Mouse (Mus musculus): ENCODE measurements around the gene Snu13. TPM values are rescaled to one million over a fixed set of nuclear protein-coding genes. Genes with fewer than 3 reads are reported as not detected.

The Snu13 gene
- 174 and 210 TPM in 2 replicates for polyA plus RNA-seq (2015; fragmentation: Nextera tagmentation; extraction: Ambion mirVana)

- 0 out of 2 replicates have a peak, but pooled peaks cover 3% of the 10 kb centered on the region for H3K27me3 ChIP-seq (ENCODE audit: control insufficient read depth, insufficient read depth, low read length)
Observed at GRCm38 (mm10) chr15:82047080-82047883, at the start of gene Snu13. Gene Snu13, minus strand, starts transcription at chr15:82047598.

GRCm38 (mm10) chr15:82091061-82091460 is 43.7 kb upstream of the Snu13 start:
- Histone ChIP-seq H3K9ac (ENCODE audit: low read length) (no peak overlapping the region), H3K4me1 (ENCODE audit: control insufficient read depth, insufficient read depth, low read length) (no peaks in the 10 kb centered on the region), H3K27ac (ENCODE audit: low read length) (no peak overlapping the region), H3K4me2 (ENCODE audit: low read depth, low read length) (no peak overlapping the region), H3K36me3 (ENCODE audit: control insufficient read depth, insufficient read depth) (no peaks in the 10 kb centered on the region), H3K4me3 (ENCODE audit: low read length) (no peak overlapping the region), H3K9me3 (replicated peaks; ENCODE audit: control insufficient read depth, low read length) (no peaks in the 10 kb centered on the region), H3K27me3 (ENCODE audit: control insufficient read depth, insufficient read depth, low read length) (peaks cover 2% of the 10 kb centered on the region; the same call in 1 of the 2 replicates)
- no peak for ATAC-seq (replicated peaks; ENCODE audit: extremely low read depth, insufficient read depth, low FRiP score)
- 70% methylated on average over 7 of the region's 7 CpGs for WGBS

More at GRCm38 (mm10) chr15:82047080-82047883, at the start of gene Snu13:
- peaks cover 9% of the 10 kb centered on the region; the same call in 1 of the 2 replicates for H3K36me3 ChIP-seq (ENCODE audit: control insufficient read depth, insufficient read depth)
- peak within 1 kb of the TSS; percentile 89 for H3K27ac ChIP-seq (ENCODE audit: low read length)
- H3K4me3 ChIP-seq (ENCODE audit: low read length) = peak within 1 kb of the TSS; percentile 98
- peaks cover 13% of the 10 kb centered on the region for H3K4me1 ChIP-seq (ENCODE audit: control insufficient read depth, insufficient read depth, low read length)
- H3K4me2 ChIP-seq (ENCODE audit: low read depth, low read length) = peak within 1 kb of the TSS; percentile 75
- WGBS = under 1% methylated on average over 74 of the region's 74 CpGs
- peak within 1 kb of the TSS; percentile 99 for H3K9ac ChIP-seq (ENCODE audit: low read length)
- ATAC-seq (replicated peaks; ENCODE audit: extremely low read depth, insufficient read depth, low FRiP score) = peak; percentile 84
- no peaks in the 10 kb centered on the region for H3K9me3 ChIP-seq (replicated peaks; ENCODE audit: control insufficient read depth, low read length)

GRCm38 (mm10) chr15:82087266-82087665 is 39.9 kb upstream of the Snu13 start:
- 18% methylated on average over 10 of the region's 10 CpGs for WGBS
- H3K36me3 ChIP-seq (ENCODE audit: control insufficient read depth, insufficient read depth) = no peaks in the 10 kb centered on the region
- no peaks in the 10 kb centered on the region for H3K9me3 ChIP-seq (replicated peaks; ENCODE audit: control insufficient read depth, low read length)
- no peak for ATAC-seq (replicated peaks; ENCODE audit: extremely low read depth, insufficient read depth, low FRiP score)
- no peaks in the 10 kb centered on the region for H3K4me1 ChIP-seq (ENCODE audit: control insufficient read depth, insufficient read depth, low read length)
- no peak overlapping the region for H3K4me3 ChIP-seq (ENCODE audit: low read length)
- no peak overlapping the region for H3K9ac ChIP-seq (ENCODE audit: low read length)
- no peak overlapping the region for H3K27ac ChIP-seq (ENCODE audit: low read length)
- H3K4me2 ChIP-seq (ENCODE audit: low read depth, low read length) = no peak overlapping the region
- H3K27me3 ChIP-seq (ENCODE audit: control insufficient read depth, insufficient read depth, low read length) = peaks cover 6% of the 10 kb centered on the region; the same call in 1 of the 2 replicates

GRCm38 (mm10) chr15:82086131-82086530 is 38.7 kb upstream of the Snu13 start:
- WGBS = 65% methylated on average over 12 of the region's 12 CpGs

GRCm38 (mm10) chr15:82085606-82086005 is 38.2 kb upstream of the Snu13 start:
- WGBS = 69% methylated on average over 9 of the region's 9 CpGs
- H3K27me3 ChIP-seq (ENCODE audit: control insufficient read depth, insufficient read depth, low read length) = peaks cover 6% of the 10 kb centered on the region; the same call in 1 of the 2 replicates

More at GRCm38 (mm10) chr15:82086131-82086530, 38.7 kb upstream of the Snu13 start:
- Histone ChIP-seq H3K36me3 (ENCODE audit: control insufficient read depth, insufficient read depth) (no peaks in the 10 kb centered on the region), H3K4me1 (ENCODE audit: control insufficient read depth, insufficient read depth, low read length) (no peaks in the 10 kb centered on the region), H3K9me3 (replicated peaks; ENCODE audit: control insufficient read depth, low read length) (no peaks in the 10 kb centered on the region), H3K9ac (ENCODE audit: low read length) (no peak overlapping the region), H3K4me3 (ENCODE audit: low read length) (no peak overlapping the region), H3K4me2 (ENCODE audit: low read depth, low read length) (no peak overlapping the region), H3K27ac (ENCODE audit: low read length) (no peak overlapping the region), H3K27me3 (ENCODE audit: control insufficient read depth, insufficient read depth, low read length) (peaks cover 6% of the 10 kb centered on the region; the same call in 1 of the 2 replicates)
- ATAC-seq (replicated peaks; ENCODE audit: extremely low read depth, insufficient read depth, low FRiP score) = no peak

GRCm38 (mm10) chr15:82081161-82081560 is 33.8 kb upstream of the Snu13 start:
- H3K9ac ChIP-seq (ENCODE audit: low read length) = no peak overlapping the region
- WGBS = 35% methylated on average over 7 of the region's 7 CpGs
- H3K9me3 ChIP-seq (replicated peaks; ENCODE audit: control insufficient read depth, low read length) = no peaks in the 10 kb centered on the region
- H3K4me3 ChIP-seq (ENCODE audit: low read length) = no peak overlapping the region
- H3K4me1 ChIP-seq (ENCODE audit: control insufficient read depth, insufficient read depth, low read length) = no peaks in the 10 kb centered on the region
- H3K4me2 ChIP-seq (ENCODE audit: low read depth, low read length) = no peak overlapping the region
- H3K27ac ChIP-seq (ENCODE audit: low read length) = no peak overlapping the region
- ATAC-seq (replicated peaks; ENCODE audit: extremely low read depth, insufficient read depth, low FRiP score) = no peak
- peaks cover 4% of the 10 kb centered on the region; the same call in 1 of the 2 replicates for H3K27me3 ChIP-seq (ENCODE audit: control insufficient read depth, insufficient read depth, low read length)
- H3K36me3 ChIP-seq (ENCODE audit: control insufficient read depth, insufficient read depth) = no peaks in the 10 kb centered on the region

More at GRCm38 (mm10) chr15:82085606-82086005, 38.2 kb upstream of the Snu13 start:
- no peaks in the 10 kb centered on the region for H3K36me3 ChIP-seq (ENCODE audit: control insufficient read depth, insufficient read depth)
- H3K4me1 ChIP-seq (ENCODE audit: control insufficient read depth, insufficient read depth, low read length) = no peaks in the 10 kb centered on the region
- H3K4me3 ChIP-seq (ENCODE audit: low read length) = no peak overlapping the region
- no peak overlapping the region for H3K9ac ChIP-seq (ENCODE audit: low read length)
- no peak overlapping the region for H3K4me2 ChIP-seq (ENCODE audit: low read depth, low read length)
- no peak for ATAC-seq (replicated peaks; ENCODE audit: extremely low read depth, insufficient read depth, low FRiP score)
- no peaks in the 10 kb centered on the region for H3K9me3 ChIP-seq (replicated peaks; ENCODE audit: control insufficient read depth, low read length)
- no peak overlapping the region for H3K27ac ChIP-seq (ENCODE audit: low read length)

GRCm38 (mm10) chr15:82079883-82080282 is 32.5 kb upstream of the Snu13 start:
- Histone ChIP-seq H3K9ac (ENCODE audit: low read length) (no peak overlapping the region), H3K27me3 (ENCODE audit: control insufficient read depth, insufficient read depth, low read length) (peaks cover 2% of the 10 kb centered on the region; the same call in 1 of the 2 replicates), H3K27ac (ENCODE audit: low read length) (no peak overlapping the region), H3K9me3 (replicated peaks; ENCODE audit: control insufficient read depth, low read length) (no peaks in the 10 kb centered on the region), H3K36me3 (ENCODE audit: control insufficient read depth, insufficient read depth) (no peaks in the 10 kb centered on the region), H3K4me3 (ENCODE audit: low read length) (no peak overlapping the region), H3K4me1 (ENCODE audit: control insufficient read depth, insufficient read depth, low read length) (no peaks in the 10 kb centered on the region), H3K4me2 (ENCODE audit: low read depth, low read length) (no peak overlapping the region)
- no peak for ATAC-seq (replicated peaks; ENCODE audit: extremely low read depth, insufficient read depth, low FRiP score)
- WGBS = 51% methylated on average over 10 of the region's 10 CpGs

- ATAC-seq (replicated peaks; ENCODE audit: extremely low read depth, insufficient read depth, low FRiP score) = no peak
- 68% methylated on average over 7 of the region's 7 CpGs for WGBS
Observed at GRCm38 (mm10) chr15:82073490-82073889, 26.1 kb upstream of the Snu13 start.

GRCm38 (mm10) chr15:82071816-82072469 is 24.5 kb upstream of the Snu13 start:
- H3K4me2 ChIP-seq (ENCODE audit: low read depth, low read length) = no peak overlapping the region
- H3K27ac ChIP-seq (ENCODE audit: low read length) = no peak overlapping the region
- 83% methylated on average over 26 of the region's 26 CpGs for WGBS
- no peaks in the 10 kb centered on the region for H3K4me1 ChIP-seq (ENCODE audit: control insufficient read depth, insufficient read depth, low read length)
- no peak for ATAC-seq (replicated peaks; ENCODE audit: extremely low read depth, insufficient read depth, low FRiP score)
- H3K9me3 ChIP-seq (replicated peaks; ENCODE audit: control insufficient read depth, low read length) = peaks cover 7% of the 10 kb centered on the region
- peaks cover 37% of the 10 kb centered on the region for H3K27me3 ChIP-seq (ENCODE audit: control insufficient read depth, insufficient read depth, low read length)
- no peak overlapping the region for H3K4me3 ChIP-seq (ENCODE audit: low read length)
- no peak overlapping the region for H3K9ac ChIP-seq (ENCODE audit: low read length)
- H3K36me3 ChIP-seq (ENCODE audit: control insufficient read depth, insufficient read depth) = no peaks in the 10 kb centered on the region

More at GRCm38 (mm10) chr15:82073490-82073889, 26.1 kb upstream of the Snu13 start:
- H3K27me3 ChIP-seq (ENCODE audit: control insufficient read depth, insufficient read depth, low read length) = peaks cover 33% of the 10 kb centered on the region
- no peak overlapping the region for H3K9ac ChIP-seq (ENCODE audit: low read length)
- no peak overlapping the region for H3K4me2 ChIP-seq (ENCODE audit: low read depth, low read length)
- no peaks in the 10 kb centered on the region for H3K36me3 ChIP-seq (ENCODE audit: control insufficient read depth, insufficient read depth)
- no peak overlapping the region for H3K27ac ChIP-seq (ENCODE audit: low read length)
- peaks cover 7% of the 10 kb centered on the region for H3K9me3 ChIP-seq (replicated peaks; ENCODE audit: control insufficient read depth, low read length)
- H3K4me3 ChIP-seq (ENCODE audit: low read length) = no peak overlapping the region
- H3K4me1 ChIP-seq (ENCODE audit: control insufficient read depth, insufficient read depth, low read length) = no peaks in the 10 kb centered on the region

Measured in heart, embryonic 16.5 days (tissue).